Mouse (Mus musculus) hindbrain, embryonic 12.5 days (tissue): ENCODE data around the gene Rnasel. TPM values are rescaled to one million over a fixed set of nuclear protein-coding genes. Genes with fewer than 3 reads are reported as not detected.
A peak's percentile ranks its signal among the peaks of the same experiment; 100 is the strongest.

Experiments
- ATAC-seq: fragments of 200-750 bp; cut with Nextera tagmentation; 2 replicates; pipeline ENCODE4 v1.8.0; 2017; ENCODE audit warnings: moderate TSS enrichment; ENCODE audit not compliant: low FRiP score
- H3K27ac ChIP-seq: fragments of 300-500 bp; sonication (generic); 2 replicates; pipeline ENCODE4 v1.5.1; 2016; ENCODE audit warnings: mild to moderate bottlenecking
- H3K27me3 ChIP-seq: fragments of 300-500 bp; sonication (generic); 2 replicates; pipeline ENCODE4 v1.6.1; 2016; ENCODE audit warnings: mild to moderate bottlenecking
- H3K36me3 ChIP-seq: fragments of 300-500 bp; sonication (generic); 2 replicates; pipeline ENCODE4 v1.6.1; 2016; ENCODE audit warnings: mild to moderate bottlenecking
- H3K4me1 ChIP-seq: fragments of 300-500 bp; sonication (generic); 2 replicates; pipeline ENCODE4 v1.6.1; 2016
- H3K4me2 ChIP-seq: fragments of 300-500 bp; sonication (generic); replicated peaks from 2 replicates; pipeline ENCODE4 v1.6.1; 2016; ENCODE audit warnings: mild to moderate bottlenecking
- H3K4me3 ChIP-seq: fragments of 300-500 bp; sonication (generic); 2 replicates; pipeline ENCODE4 v1.5.1; 2016; ENCODE audit warnings: mild to moderate bottlenecking
- H3K9ac ChIP-seq: fragments of 300-500 bp; sonication (generic); 2 replicates; pipeline ENCODE4 v1.6.1; 2016; ENCODE audit warnings: mild to moderate bottlenecking, moderate library complexity
- H3K9me3 ChIP-seq: fragments of 300-500 bp; sonication (generic); replicated peaks from 2 replicates; pipeline ENCODE4 v1.6.1; 2016; ENCODE audit warnings: mild to moderate bottlenecking
- WGBS: fragments of 180-500 bp; shearing (Covaris S2); methylation state at CpG from one replicate; pipeline ENCODE4 v1.1.7; 2016; 5-methylcytosine and 5-hydroxymethylcytosine counted together
- polyA plus RNA-seq: library from polyadenylated mRNA; unstranded; fragments of >200 nt; fragmentation: Nextera tagmentation; extraction: Ambion mirVana; gene quantifications from 2 replicates; pipeline ENCODE4 v1.2.1, GENCODE M21; 2016

The Rnasel gene
- polyA plus RNA-seq, 1 experiment from 2014 or later = 40.0 TPM

GRCm38 (mm10) chr1:153712633-153713032 lies 36.6 kb upstream of the Rnasel start:
- Histone ChIP-seq H3K27me3 (no peaks in the 10 kb centered on the region), H3K9me3 (no peaks in the 10 kb centered on the region), H3K4me2 (no peak overlapping the region), H3K27ac (no peak overlapping the region), H3K4me1 (no peaks in the 10 kb centered on the region), H3K9ac (no peak overlapping the region), H3K4me3 (no peak overlapping the region), H3K36me3 (no peaks in the 10 kb centered on the region)
- no peak for ATAC-seq
- 91% methylated on average over 2 of the region's 2 CpGs for WGBS

DNA sequence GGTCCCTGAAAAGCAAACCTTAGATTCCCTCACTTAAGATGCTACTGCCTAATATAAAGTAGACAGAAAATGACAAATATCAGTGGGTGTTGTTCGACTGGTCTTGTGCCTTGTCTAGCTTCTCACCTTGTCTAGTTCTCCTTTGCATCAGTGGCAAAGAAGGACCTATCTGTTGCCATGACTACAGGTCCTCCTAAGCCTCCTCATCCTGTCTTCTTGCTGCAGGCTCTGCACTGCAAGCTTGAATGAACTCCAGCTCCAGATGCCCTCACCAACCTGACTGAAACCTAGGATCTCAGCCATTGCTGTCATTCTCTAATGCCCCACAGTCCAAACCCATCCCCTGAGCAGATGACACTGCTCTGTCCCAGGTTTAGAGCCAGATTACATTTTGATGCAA lies 31.2 kb upstream of the Rnasel start:
- WGBS = 90% methylated on average over 1 of the region's 1 CpGs
- Histone ChIP-seq H3K9me3 (no peaks in the 10 kb centered on the region), H3K4me1 (no peaks in the 10 kb centered on the region), H3K27me3 (no peaks in the 10 kb centered on the region), H3K4me2 (no peak overlapping the region), H3K36me3 (no peaks in the 10 kb centered on the region), H3K4me3 (no peak overlapping the region), H3K27ac (no peak overlapping the region), H3K9ac (no peak overlapping the region)
- no peak for ATAC-seq

DNA sequence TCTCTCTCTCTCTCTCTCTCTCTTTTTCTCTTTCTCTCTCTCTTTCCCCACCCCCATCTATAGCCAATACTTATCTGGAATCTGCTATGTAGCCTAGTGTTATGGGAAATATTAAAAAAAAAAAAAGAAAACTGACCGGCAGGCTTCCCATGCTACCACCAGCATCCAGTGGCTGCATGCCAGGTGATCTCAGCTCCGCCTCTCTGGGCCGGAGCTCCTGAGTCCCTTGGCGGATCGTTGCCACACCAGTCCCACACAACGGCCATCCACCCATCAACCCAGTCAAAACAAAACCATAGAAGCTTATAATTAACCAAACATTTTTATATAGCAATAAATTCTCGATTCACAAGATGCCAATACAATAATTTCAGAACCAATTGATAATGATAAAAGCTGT lies 28.3 kb upstream of the Rnasel start:
- WGBS = 81% methylated on average over 7 of the region's 7 CpGs
- H3K4me2 ChIP-seq = no peak overlapping the region
- H3K4me3 ChIP-seq = no peak overlapping the region
- no peak for ATAC-seq
- no peaks in the 10 kb centered on the region for H3K4me1 ChIP-seq
- no peaks in the 10 kb centered on the region for H3K36me3 ChIP-seq
- no peak overlapping the region for H3K27ac ChIP-seq
- no peak overlapping the region for H3K9ac ChIP-seq
- H3K9me3 ChIP-seq = no peaks in the 10 kb centered on the region
- no peaks in the 10 kb centered on the region for H3K27me3 ChIP-seq

- ATAC-seq = no peak
- H3K4me2 ChIP-seq = no peak overlapping the region
- H3K27me3 ChIP-seq = no peaks in the 10 kb centered on the region
- H3K9ac ChIP-seq = no peak overlapping the region
- 88% methylated on average over 9 of the region's 9 CpGs for WGBS
- no peaks in the 10 kb centered on the region for H3K9me3 ChIP-seq
- H3K36me3 ChIP-seq = no peaks in the 10 kb centered on the region
- H3K27ac ChIP-seq = no peak overlapping the region
- H3K4me1 ChIP-seq = no peaks in the 10 kb centered on the region
- no peak overlapping the region for H3K4me3 ChIP-seq
Observed at GRCm38 (mm10) chr1:153721565-153722310, 27.5 kb upstream of the Rnasel start.

DNA sequence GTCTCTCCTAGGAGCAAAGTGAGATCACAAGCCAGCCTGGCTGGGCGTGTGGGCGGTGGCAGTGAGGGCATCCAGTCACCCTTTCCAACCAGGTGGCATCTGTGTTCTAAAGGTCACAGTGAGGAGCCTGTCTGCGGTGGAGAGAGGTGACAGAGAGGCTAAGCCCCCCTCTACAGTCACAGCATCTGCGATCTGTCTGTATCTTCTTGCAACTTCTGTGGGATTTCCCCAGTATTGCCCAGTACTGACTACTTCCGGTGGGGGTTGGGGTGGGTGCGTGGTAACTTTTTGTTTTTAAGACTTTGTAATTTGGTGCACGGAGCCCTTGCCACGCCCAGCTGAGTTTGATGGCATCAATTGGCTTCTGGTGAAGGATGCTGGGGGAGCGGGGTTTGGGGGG lies 25.8 kb upstream of the Rnasel start:
- no peak overlapping the region for H3K4me3 ChIP-seq
- H3K9ac ChIP-seq = no peak overlapping the region
- WGBS = 79% methylated on average over 9 of the region's 9 CpGs
- ATAC-seq = no peak
- H3K27ac ChIP-seq = no peak overlapping the region
- H3K9me3 ChIP-seq = no peaks in the 10 kb centered on the region
- H3K4me2 ChIP-seq = no peak overlapping the region
- no peaks in the 10 kb centered on the region for H3K36me3 ChIP-seq
- no peaks in the 10 kb centered on the region for H3K27me3 ChIP-seq
- H3K4me1 ChIP-seq = no peaks in the 10 kb centered on the region

DNA sequence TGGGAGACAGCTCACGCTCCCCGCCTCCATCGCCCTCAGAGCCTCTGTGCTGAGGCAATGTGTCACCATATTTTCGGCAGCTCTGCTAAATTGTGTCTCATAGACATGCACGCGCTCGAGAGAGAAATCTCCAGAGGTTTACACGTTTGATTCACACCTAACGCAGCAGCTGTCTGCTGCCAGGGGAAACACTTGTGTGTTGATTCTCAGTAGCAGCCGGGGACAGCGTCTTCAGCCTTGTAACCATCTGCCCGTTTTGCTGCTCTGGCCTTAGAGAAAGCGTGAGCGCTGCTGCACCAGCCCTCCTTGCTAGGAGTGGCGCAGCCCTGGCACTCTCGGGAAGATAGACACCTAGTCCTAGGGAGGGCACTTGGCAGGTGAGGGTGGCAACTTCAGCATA lies 22.6 kb upstream of the Rnasel start:
- Histone ChIP-seq H3K9ac (no peak overlapping the region), H3K9me3 (no peaks in the 10 kb centered on the region), H3K27me3 (no peaks in the 10 kb centered on the region), H3K4me2 (no peak overlapping the region), H3K27ac (no peak overlapping the region), H3K4me1 (0 out of 2 replicates have a peak, but pooled peaks cover 7% of the 10 kb centered on the region), H3K4me3 (no peak overlapping the region), H3K36me3 (no peaks in the 10 kb centered on the region)
- ATAC-seq = no peak
- WGBS = 84% methylated on average over 16 of the region's 16 CpGs

DNA sequence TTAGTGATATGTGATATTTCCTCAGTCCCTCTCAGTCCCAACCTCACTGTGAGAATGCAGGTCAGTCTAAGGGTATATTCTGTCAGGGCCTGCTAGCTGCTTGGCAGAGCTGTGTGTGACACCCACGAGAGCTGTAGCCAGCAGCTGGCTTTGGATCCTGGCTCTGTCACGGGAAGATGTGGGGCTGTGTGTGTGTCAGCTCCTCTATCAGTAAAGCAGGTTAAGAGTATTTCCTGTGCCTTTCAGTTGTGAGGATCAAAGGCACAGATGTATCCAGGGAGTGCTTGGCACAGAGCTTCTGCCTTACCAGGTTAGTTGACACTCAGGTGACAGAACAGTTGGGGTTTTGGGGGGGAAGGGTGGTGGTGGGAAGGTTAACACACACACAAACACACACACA lies 19.4 kb upstream of the Rnasel start:
- Histone ChIP-seq H3K9ac (no peak overlapping the region), H3K27me3 (no peaks in the 10 kb centered on the region), H3K4me3 (no peak overlapping the region), H3K36me3 (no peaks in the 10 kb centered on the region), H3K27ac (no peak overlapping the region), H3K4me1 (peaks cover 27% of the 10 kb centered on the region), H3K4me2 (no peak overlapping the region), H3K9me3 (no peaks in the 10 kb centered on the region)
- 65% methylated on average over 2 of the region's 2 CpGs for WGBS
- no peak for ATAC-seq

DNA sequence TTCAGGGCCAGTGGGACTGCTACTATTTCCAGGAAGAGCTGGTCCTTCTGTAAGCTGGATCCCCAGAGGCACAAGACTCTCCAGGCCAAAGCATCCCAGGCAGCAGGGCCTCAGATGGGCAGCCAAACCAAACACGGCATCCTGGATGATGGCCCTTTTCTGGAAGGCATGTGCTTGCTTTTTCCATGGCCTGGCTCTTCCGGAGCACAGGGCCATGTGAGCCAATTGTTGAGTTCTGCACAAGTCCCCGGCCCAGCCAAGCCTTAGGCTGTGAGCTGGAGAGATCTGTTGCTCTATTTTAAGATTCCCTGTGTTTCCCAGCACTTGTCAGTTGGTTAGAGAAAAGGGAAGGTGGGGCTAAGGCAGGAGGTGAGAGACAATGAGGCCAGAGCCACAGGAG lies 18.6 kb upstream of the Rnasel start:
- H3K9ac ChIP-seq = no peak overlapping the region
- no peaks in the 10 kb centered on the region for H3K36me3 ChIP-seq
- H3K27me3 ChIP-seq = no peaks in the 10 kb centered on the region
- no peak for ATAC-seq
- no peak overlapping the region for H3K4me2 ChIP-seq
- peaks cover 27% of the 10 kb centered on the region for H3K4me1 ChIP-seq
- H3K4me3 ChIP-seq = no peak overlapping the region
- H3K9me3 ChIP-seq = no peaks in the 10 kb centered on the region
- H3K27ac ChIP-seq = no peak overlapping the region
- 53% methylated on average over 3 of the region's 3 CpGs for WGBS

- peaks cover 45% of the 10 kb centered on the region for H3K4me1 ChIP-seq
- H3K27me3 ChIP-seq = peaks cover 4% of the 10 kb centered on the region
- H3K9me3 ChIP-seq = no peaks in the 10 kb centered on the region
- H3K36me3 ChIP-seq = no peaks in the 10 kb centered on the region
- H3K27ac ChIP-seq = no peak overlapping the region
- 0 out of 2 replicates have a peak overlapping the region, but pooled peaks have one; percentile 10 for H3K9ac ChIP-seq
- WGBS = 30% methylated on average over 9 of the region's 9 CpGs
- no peak overlapping the region for H3K4me2 ChIP-seq
- no peak overlapping the region for H3K4me3 ChIP-seq
- peak; percentile 61 for ATAC-seq
Observed at GRCm38 (mm10) chr1:153733181-153733580, 16.0 kb upstream of the Rnasel start.

DNA sequence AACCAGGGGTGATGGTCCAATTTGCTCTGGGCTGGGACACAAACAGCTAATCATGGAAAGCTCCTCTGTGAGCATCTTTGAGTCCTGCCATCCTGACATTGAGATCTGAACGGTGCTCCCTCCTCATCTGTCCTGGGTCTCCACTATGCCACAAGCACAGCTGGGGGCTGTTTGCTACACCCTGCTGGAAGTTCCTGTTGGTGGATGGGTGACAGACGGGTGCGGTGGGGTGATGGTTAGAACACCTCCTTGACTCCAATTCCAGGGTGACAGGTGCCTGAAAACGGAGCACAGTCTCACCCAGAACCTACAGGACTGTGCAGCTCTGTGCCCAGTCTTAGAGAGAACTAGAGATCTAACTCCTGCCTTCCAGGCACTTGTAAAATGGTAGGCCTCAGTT lies 14.4 kb upstream of the Rnasel start:
- Histone ChIP-seq H3K9me3 (no peaks in the 10 kb centered on the region), H3K27ac (no peak overlapping the region), H3K4me2 (no peak overlapping the region), H3K4me1 (peaks cover 44% of the 10 kb centered on the region), H3K4me3 (no peak overlapping the region), H3K27me3 (peaks cover 17% of the 10 kb centered on the region), H3K9ac (no peak overlapping the region), H3K36me3 (no peaks in the 10 kb centered on the region)
- 81% methylated on average over 4 of the region's 4 CpGs for whole genome bisulfite sequencing
- ATAC-seq = no peak

- H3K4me3 ChIP-seq = no peak overlapping the region
- no peak overlapping the region for H3K27ac ChIP-seq
- no peaks in the 10 kb centered on the region for H3K9me3 ChIP-seq
- peaks cover 21% of the 10 kb centered on the region for H3K27me3 ChIP-seq
- H3K4me1 ChIP-seq = peaks cover 40% of the 10 kb centered on the region
- H3K4me2 ChIP-seq = no peak overlapping the region
- WGBS = 68% methylated on average over 6 of the region's 6 CpGs
- no peak for ATAC-seq
- no peak overlapping the region for H3K9ac ChIP-seq
- H3K36me3 ChIP-seq = no peaks in the 10 kb centered on the region
Observed at GRCm38 (mm10) chr1:153736096-153736495, 13.1 kb upstream of the Rnasel start.

- H3K9me3 ChIP-seq = no peaks in the 10 kb centered on the region
- no peak overlapping the region for H3K9ac ChIP-seq
- peak overlapping the region; percentile 41 for H3K27ac ChIP-seq
- no peak overlapping the region for H3K4me3 ChIP-seq
- H3K27me3 ChIP-seq = peaks cover 24% of the 10 kb centered on the region
- 0 out of 2 replicates have a peak, but pooled peaks have one; percentile 7 for ATAC-seq
- no peak overlapping the region for H3K4me2 ChIP-seq
- WGBS = 24% methylated on average over 9 of the region's 9 CpGs
- no peaks in the 10 kb centered on the region for H3K36me3 ChIP-seq
- H3K4me1 ChIP-seq = peaks cover 42% of the 10 kb centered on the region
Observed at GRCm38 (mm10) chr1:153737101-153738085, 11.8 kb upstream of the Rnasel start.
